Mouse (Mus musculus) c-Kit-negative CD71-positive TER-119-positive erythroid progenitor cells, embryonic 14.5 days (primary cell): ENCODE results near the gene St13.
"Not testable (repeated sequence)": the region's sequence is repeated elsewhere in the genome, so short reads cannot be mapped to it uniquely, and the experiment has no call there.

Experiments
- DNase-seq: peaks from one replicate; pipeline ENCODE4 v3.0.0-alpha.2; 2013; ENCODE audit warnings: low read depth, low spot score

The St13 gene

DNA sequence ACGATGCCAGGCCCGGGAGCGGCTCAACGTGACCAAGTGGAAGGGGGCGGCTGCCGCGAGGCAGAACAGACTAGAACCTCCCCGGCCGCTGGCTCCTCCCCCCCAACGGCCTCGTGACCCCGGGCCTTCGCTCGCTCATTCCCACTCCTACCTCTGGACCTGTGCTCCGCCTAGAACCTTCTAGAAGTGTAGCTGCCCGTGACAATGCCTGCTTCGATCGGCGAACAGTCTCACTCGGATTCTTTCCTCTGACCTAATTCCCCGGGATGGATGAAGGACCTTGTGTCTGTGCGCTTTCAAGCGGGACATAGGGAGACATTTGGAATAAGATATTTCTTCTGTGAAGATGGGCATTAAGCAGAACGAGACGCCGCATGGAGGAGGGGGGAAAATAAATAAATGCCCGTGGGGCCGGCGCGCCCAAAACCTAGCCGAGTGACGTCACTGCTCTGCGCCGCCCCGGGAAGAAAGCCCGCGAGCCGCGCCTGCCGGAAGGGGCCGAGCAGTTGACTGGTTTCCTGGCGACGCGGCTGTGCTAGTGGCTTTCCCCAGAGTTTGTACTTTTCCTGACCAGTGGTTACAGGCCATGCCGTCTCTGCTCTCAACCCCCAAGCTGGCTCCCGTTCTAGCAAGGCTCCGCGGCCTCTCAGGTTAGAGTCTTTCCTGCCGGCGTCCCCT, at the start of gene St13, which contains the start of gene Xpnpep3:
Gene St13, minus strand, starts transcription at position 440 of the 678 bp plus-strand sequence.
Gene Xpnpep3, plus strand, starts transcription at position 501 of the 678 bp plus-strand sequence.
- DNase-seq: peak; percentile 96

DNA sequence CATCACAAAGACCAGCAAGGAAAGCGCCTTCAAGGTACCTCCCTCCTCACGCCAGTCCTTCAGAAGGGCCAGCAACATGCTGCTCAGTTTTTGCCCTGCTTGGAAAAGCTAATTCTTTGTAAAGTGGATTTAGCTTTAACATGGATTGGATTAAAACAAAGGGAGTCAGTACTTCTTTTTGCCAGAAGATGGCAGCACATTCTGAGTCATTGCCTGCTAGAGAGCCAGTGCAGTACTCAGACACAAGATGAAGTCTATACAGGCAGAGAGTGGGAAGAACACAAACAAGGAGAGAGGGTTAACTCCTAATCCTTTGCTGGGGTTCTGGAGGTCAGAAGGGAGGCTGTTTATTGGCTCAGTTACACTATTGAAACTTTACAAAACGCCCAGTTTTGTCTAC, 48.6 kb upstream of the St13 start:
- peak; percentile 49 for DNase-seq

DNA sequence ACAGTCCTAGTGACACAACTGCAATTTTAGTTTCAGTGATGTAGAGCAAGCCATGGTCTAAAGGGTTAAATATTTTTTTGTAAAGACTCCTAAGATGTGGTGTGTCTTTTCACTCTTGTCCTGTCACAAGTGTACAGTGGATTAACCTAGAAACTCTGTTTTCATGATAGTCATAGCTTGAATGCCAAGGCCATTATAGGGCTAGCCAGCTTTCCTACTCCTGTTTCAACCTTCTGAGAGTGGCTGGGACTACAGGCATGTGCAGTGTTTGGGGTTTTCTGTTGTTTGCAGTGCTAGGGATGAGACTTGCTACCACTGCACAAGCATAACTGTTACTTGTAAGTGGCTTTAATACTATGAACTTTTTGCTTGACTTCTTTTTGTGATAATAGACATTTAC, 39.4 kb upstream of the St13 start:
- DNase-seq: no peak

DNA sequence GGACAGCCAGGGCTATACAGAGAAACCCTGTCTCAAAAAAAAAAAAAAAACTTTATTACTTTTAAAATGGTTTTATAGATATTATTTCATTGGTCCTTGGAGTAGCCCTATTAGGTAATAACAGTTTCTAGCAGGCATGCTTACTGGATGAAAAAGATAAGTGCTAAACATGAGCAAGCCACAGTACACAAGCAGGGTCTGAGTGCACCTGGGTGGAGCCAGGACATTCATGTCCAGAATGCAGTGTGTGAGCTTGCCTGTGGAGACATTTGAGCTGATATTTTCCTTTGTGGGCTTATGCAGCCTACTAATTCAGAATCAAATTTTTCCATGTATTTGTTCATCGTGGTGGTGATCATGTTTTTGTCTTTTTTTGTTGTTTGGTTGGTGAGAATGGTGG, 38.5 kb upstream of the St13 start:
- no peak for DNase-seq

DNA sequence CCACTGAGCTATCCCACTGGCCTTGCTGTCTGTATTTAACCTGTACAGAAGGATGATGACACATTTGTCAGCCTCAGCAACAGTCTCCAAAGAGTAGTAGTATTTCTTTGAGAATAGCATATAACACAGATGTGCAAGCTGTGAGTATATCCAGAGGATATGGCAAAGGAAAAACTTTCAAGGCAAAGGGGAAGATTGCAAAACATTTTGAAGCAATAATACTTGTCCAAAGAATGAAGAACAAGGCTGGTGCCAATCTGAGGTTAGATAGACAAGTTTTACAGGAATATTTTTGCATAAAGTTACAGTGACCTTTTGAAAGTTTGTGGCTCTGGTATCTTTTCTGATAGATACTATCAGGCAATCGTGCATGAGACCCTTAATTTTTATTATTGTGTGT, 31.3 kb upstream of the St13 start:
- DNase-seq: no peak

DNA sequence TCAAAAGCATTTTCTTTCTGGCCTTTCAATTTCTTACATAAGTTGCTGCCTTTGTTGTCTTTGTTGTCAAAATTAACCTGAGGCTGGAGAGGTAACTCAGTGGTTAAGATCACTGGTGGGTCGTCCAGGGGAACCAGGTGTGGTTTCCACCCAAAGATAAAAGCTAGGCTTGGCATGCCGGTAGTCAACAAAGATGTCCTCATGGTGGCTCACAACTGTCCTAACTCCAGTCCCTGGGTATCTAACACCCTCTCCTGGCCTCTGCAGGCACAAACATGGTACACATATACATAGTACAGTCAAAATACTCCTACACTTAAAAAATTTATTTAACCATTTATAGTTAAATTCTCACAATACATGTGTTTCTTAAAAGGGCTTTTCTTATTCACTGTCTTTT, 28.1 kb upstream of the St13 start:
- DNase-seq: no peak

DNA sequence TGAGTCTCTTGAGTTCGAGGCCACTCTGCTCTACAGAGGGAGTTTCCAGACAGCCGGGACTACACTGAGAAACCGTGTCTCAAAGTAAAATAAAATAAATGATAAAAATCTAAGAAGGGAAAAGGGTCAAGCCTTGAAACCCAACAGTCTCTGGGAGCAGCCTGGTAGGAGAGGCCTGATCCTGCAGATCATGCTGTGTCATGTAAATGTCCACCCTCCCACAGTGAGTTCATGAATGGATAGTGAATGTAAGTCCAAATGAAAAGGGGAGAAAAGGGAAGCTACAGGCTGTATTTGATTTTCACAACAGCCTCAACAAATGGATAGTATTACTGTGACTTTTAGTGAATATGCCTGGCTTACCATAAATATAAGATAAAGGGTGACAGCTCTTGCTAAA, 25.4 kb upstream of the St13 start:
- no peak for DNase-seq

DNA sequence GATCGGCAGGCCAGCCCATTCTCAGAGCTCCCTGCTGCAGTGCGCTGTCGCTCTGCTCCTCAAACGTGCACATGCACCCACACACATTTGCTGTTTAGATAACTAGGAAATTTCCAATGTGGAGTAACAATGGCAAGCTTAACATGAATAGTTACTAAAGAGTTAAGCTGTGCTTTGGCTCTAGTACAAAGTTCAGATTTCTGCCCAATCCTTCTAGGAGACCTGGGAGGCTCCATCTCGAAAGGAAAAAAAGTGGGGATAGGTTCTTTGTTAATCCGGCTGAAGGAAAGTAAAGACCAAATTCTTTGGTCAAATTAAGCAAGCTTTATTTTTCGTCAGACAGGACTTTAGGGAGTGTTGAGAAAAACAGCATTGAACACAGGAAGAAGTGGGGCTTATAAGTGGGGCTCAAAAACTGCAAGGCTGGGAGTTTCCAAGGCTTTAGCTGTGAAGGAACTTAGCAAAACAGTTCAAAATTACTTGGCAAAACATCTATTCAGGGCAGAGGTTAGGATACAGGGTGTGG, 22.3 kb upstream of the St13 start:
- DNase-seq: no peak

DNA sequence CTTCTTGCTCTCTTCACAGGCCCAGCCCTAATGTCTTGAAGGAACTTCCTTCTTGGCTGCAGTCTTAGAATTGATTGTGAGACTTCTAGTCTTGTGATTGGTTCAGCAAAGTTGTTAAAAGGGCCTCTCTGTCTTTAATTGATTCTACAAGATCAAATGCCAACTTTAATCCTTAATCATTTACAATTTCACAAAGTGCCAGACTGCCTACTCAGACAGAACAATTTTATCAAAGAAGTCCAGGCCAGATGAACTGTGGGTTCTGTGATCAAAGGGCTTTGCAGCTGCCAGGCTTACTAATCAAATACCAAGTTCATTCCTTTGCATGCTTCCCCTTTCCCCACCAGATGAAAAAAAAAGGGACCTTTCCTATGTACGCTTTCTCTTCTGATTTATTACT, 21.6 kb upstream of the St13 start:
- DNase-seq: no peak

DNA sequence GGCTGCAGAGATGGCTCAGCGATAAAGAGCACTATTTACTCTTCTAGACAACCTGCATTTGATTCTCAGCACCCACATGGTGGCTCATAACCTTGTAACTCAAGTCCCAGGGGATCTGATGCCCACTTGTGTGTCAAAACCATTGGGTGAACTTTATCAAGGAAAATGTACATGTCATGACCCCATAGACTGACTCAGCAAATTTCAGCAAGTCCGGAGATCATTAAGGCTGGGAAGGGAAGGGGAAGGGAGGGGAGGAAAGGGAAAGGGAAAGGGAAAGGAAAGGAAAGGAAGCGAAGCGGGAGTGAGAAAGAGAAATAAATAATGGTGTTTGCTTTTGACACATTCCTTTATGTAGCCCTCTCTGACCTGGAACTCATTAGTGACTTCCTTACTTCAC, 18.2 kb upstream of the St13 start:
- DNase-seq: no peak

DNA sequence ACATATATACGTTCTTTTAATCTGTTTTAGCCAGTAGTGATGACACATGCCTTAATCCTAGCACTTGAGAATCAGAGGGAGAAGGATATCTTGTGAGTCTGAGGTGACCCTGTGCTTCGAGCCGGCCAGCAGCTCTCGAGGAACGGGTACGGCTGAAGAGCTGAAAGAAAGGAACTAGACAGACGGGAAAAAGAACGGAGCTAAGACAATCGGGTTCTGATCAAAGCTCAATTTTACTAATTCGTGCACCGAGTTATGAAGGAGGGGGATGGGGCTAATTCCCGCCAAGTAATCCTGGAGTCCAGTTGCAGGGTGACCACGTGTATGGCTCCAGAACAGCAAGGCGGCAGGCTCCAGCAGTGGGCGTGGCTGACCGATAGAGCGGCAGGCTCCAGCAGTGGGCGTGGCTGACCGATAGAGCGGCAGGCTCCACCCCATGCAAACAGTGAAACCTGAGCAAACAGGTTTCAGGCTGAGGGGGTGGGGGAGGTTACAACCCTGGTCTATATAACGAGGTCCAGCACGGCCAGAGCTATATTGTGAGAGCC, 17.0 kb upstream of the St13 start:
- not testable (repeated sequence) for DNase-seq

DNA sequence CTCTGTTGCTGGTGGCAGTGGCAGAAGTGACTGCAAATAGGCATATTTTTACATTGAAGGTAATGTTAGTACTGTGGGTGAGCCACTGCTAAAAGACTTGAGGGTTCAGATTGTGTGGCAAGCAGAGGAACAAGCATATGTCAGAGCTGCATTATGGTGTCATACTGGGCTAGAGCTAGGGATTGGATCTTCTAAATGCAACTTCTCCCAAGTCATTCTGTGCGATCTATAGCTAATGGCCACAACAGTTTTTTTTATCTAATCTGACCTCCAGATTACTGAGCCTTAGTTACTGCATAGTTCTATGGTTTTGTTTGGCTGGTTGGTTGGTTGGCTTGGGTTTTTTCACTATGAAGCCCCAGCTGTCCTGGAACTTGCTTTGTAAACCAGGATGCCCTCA, 8.3 kb upstream of the St13 start, which contains the start of gene Dnajb7:
Gene Dnajb7, minus strand, starts transcription at position 101 of the 400 bp plus-strand sequence.
- DNase-seq: no peak

DNA sequence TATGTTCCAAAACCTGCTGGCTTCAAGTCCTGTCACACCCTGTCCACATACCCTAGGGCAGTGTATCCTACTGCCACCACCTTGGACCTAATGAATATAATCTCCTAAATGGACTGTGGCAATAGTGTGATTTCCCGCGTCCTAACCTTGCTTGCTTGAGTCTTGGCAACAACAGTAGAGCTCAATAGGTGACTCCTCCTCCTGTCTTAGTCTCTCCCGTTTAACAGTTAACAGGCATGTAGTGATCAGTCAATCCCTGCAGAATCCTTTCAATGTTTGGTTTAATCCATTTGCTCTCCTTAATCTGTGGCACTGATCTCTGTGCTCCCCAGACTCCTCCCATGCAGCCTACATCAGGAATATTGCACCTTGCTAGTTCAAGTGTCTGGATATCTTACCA, 5.1 kb upstream of the St13 start:
- no peak for DNase-seq

DNA sequence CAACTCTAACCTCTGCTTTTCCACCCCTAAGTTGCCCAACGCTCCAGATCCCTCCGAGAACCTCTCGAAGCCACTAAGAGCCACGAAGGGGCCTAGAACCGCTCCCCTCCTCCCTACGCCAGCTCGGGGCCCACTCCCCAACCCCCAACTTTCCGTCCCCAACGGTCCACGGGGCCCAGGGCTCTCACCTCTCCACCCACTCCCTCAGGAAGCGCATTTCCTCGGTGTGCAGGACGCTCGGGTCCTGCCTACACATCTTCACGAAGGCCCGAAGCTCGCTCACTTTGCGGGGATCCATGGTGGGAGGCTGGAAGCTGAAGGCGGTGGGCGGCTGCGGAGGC, 610 bp downstream of the St13 start:
- DNase-seq: no peak

DNA sequence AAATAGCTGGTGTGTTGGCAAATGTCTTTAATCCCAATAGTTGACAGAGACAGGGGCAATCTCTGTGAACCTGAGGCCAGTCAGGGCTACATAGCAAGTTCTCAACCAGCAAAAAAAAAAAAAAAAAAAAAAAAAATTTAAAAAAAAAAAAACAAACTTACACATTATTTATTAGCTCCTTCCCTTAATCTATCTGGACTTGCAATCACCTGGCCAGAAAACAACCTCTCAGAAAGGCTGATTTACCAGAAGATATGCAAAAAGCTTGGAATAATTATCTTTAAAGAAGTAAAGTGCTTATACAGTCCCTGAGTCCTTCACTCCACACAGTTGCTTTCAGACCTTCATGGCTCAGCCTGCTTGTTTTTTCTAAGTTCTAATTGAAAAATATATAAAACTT, 1.7 kb downstream of the St13 start:
- no peak for DNase-seq

DNA sequence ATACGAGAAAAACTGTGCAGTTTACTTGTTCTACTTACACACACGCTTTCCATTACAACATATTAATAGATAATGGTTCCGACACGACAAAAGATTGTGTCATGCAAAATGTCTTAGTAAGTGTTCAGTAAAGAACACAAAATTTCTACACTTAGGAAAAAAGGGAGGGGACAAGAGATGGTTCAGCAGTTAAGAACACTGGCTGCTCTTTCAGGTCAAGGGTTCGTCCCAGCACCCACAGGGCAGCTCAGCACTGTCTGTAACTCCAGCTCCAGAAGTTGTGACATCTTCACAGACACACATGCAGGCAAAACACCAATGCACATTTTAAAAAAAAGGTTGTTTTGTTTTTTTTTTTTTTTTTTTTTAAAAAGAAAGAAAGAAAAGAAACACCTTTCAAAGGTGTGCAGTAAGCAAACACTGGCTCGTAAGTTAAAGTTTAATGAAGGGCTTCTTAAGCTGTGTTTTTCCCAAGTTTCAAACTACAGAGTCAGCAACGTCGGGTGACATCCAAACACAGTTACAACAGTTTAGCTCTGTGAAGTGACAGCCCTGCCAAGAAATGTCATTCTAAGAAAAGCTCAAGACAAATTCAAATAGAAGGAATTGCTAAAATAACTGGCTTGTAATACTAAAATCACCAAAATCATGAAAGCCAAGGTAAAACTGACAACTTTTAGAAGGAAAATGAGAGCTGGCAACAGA, 5.5 kb downstream of the St13 start:
- no peak for DNase-seq

DNA sequence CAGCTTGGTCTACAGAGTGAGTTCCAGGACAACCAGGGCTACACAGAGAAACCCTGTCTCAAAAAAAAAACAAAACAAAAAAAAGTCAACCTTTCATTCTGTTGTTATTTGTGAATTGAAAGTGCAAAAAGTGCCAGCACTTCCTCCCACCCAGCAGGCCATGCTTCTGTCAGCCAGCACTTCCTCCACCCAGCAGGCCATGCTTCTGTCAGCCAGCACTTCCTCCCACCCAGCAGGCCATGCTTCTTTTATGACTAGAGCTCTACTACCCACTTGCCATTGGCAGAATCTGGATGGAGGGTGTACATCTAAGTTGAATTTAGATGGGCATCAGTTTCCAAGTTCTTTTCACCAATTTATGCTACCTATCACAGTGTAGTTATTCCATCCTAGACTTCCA, 6.9 kb downstream of the St13 start:
- no peak for DNase-seq

DNA sequence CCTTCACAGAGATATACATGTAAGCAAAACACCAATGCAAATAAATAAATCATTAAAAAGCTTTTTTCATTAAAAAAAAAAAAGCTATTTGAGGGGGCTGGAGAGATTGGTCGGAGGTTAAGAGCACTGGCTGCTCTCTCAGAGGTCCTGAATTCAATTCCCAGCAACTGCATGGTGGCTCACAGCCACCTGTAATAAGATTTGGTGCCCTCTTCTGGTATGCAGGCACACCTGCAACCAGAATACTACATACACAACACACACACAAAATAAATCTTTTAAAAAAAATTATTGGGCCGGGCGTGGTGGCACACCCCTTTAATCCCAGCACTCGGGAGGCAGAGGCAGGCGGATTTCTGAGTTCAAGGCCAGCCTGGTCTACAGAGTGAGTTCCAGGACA, 13.6 kb downstream of the St13 start:
- DNase-seq: no peak

DNA sequence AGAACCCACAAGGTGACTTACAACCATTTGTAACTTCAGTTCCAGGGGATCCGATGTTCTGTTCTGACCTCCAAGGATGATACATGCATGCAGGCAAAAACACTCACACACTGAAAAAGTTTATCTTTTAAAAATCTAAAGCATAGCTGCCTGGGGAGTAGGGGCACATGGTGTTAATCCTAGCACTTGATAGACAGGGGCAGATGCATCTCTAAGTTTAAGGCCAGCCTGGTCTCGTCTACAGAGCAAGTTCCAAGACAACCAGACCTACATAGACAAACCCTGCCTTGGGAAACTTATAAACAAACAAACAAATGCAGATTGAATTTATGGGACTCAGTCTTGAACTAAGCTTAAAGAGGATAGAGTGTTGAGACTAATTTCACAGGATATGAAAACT, 21.0 kb downstream of the St13 start:
- DNase-seq: no peak

DNA sequence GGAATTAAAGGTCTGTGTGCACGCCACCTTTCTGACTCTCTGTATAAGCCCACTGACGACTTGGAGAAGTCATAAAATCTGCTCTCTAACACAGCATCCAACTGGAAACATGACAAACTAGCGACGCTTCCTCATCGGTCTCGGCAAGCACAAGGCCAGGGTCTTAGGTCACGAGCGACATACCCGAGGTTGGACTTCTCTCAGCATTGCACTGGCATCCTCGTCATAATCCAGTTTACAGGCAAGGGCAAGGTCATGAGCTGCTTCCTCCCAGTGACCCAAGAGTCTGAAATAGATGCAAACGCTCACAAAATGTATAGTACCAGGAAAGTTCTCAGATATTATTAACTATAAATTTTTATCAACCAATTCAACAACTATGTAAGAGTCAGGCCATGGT, 25.3 kb downstream of the St13 start:
- DNase-seq: no peak

DNA sequence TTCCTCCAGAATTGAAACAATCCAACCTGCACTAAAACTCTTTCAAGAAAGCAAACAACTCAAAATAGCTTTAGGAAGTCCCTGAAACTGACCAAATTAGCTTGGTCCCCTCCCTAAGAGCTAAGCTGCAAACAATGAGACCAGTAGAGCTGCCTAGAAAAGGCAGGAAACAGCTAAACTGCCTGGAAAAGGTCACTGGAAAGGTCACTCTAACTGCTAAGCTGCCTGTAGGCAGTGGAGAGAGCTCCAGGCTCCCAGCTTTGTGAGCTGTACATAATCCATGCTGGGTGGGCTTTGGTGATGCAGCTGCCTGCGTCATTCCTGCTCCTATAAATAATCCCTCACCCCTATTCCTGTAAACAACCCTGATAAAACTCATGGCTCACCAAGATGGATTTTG, 29.5 kb downstream of the St13 start:
- no peak for DNase-seq

DNA sequence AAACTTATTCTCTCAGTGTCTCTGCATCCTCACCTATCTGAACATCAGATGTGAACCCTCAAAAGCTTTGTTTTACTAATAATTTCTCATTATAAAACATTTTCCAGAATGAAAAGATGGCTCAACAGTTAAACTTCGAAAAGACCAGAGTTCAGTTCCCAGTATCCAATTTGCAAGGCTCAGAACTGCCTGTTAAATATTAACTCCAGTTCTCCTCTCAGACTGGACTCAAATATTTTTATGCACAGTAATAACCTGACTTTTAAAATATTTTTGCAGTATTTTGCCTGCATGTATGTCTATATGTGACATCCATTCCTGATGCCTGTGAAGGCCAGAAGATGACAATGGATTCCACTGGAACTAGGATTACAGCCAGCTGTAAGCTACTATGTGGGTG, 31.3 kb downstream of the St13 start:
- DNase-seq: no peak

DNA sequence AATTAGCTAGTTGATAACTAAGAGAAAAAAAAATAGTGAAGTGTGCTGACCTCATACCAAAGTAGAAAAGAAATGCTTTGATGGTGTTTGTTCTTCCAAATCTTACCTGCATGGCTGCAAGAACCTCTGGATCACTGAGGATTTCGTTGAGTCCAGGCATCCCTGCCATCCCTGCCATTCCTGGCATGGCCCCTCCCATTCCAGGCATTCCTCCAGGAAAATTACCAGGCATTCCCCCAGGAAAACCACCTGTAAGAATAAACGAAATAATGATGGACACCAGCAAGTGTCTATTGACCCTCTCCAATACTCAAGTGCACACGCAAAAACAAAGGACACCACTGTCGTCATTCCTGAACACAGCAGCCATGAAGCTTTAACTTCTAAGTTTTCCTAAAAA, 33.6 kb downstream of the St13 start:
- DNase-seq: no peak
